Mouse (Mus musculus) c-Kit-positive CD71-positive TER-119-negative erythroid progenitor cells, embryonic 14.5 days (primary cell): ENCODE data around the gene Ccser2.

Source experiments
- DNase-seq: peaks from one replicate; pipeline ENCODE4 v3.0.0-alpha.2; 2013; ENCODE audit warnings: low read depth

The Ccser2 gene

DNA sequence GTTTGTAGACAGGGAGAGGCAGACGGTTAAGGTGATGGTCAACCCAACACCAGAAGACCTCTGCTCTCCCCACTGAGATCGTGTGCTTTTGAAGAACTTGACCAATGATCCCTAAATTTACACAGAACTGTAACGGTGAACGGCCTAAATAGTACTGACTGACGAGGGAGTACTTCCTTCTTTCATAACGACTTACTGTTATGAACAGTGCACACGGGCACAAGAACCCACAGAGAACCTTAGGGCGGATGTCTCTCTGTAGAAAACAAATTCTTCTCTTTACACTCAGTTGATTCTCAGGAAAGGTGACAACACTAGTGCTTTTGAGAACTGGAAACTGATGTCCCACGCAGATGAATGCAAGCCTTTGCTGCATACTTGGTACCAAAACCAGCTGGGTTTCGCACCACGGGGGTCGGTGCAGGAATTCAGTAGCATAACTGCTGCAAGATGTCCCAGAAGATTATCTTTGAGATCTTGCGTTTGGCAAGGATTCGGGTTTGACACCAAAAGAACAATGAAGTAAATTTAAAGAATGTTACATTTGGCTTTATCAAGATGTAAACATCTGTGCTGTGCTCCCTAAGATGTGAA is 99.7 kb downstream of the Ccser2 start:
- DNase-seq: no peak

DNA sequence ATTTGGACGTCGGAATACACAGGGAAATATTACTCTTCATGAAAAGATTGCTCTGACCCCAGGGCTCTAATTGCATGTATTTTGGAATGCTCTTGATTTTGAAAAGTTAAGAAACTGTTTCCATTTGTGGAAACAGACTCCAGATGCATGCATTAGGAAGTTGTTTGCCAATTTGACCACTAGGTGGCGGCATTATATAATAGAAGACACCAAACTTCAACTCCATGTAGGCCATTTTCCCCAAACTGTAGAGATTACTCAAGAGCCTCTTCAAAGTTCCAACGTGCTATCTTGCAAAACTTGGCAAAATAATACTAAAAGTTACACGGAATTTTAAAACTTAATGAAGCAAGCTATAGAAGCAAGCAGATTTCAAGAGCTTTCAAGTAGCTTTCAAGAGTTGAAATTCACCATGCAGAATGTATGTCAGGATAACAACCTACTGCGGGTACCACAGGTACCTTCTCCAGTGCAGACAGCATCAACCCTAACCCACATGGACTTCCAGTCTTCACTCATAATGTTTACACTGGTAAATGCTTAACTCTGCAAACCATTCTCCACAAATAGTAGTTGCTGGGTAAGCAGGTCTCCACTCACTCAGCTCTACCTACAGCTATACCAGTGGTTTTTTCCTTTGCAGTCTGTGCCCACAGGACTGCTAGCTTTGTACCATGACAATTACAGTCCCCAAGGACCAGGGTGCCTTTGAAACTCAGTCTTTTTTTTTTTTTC is 101.4 kb downstream of the Ccser2 start:
- peak; percentile 46 for DNase-seq

DNA sequence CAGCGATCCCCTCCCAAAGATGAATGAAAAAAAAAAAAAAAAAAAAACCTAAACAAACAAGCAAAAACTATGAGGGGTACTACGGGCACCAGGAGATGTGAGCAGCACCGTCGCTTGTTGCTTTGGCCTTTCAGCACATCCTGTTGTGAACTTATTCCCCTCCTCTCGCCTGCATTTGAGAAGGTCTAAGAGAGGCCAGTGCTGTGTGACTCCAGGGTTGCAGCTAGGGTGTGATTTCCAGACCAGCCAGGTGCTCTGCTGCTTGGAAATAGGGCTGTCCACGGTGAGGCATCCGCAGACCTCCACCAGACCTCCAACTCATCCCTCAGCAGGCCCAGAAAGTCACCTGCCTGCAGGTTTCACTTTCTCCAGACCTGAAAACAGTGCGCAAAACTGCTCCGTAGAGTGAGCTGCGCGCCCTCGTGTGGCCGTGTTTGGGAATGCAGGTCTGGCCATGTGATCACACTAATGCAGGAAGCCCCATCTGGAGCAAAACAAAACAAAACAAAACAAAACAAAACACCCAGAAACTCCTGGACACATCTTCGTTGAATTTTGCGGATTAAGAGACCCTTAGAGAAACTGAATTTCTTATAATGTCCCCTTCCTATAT is 104.6 kb downstream of the Ccser2 start:
- peak; percentile 51 for DNase-seq

DNA sequence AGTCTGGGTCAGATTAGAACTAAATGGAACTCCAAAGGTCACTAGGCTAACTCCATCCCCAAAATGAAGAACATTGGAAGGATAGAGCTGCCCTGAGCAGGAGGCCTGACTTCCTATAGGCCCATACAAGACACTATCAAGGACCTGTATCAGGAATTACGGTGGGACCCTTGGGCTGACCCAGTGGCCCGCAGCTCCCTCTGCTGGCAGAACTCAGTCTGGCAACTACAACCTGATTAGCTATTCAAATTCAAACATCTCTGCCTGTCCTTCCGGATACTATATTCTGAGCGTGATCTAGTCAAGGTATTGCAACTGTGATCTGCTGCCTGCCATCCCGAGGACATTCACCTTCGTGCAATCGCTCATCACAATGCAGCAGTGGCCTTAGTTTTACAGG is 106.2 kb downstream of the Ccser2 start:
- peak; percentile 8 for DNase-seq

DNA sequence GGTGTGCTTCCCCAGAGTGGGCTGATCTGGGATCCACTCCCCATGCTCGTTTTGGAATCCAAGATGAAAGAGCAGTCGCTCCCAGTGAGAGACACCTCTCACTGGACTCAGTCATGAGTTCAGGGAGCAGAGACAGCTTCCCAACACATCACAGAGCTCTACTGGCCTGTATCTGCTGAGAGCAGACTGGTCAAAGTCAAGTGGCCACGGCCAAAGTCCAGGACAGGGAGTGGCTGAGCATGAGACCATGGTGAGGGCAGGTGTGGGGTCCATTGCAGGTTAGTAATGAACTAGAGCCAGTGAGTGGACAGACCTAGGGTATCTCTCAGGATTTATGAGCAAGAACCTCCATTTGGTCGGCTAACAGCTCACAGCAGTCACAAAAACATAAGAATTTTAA is 109.6 kb downstream of the Ccser2 start:
- DNase-seq: no peak

DNA sequence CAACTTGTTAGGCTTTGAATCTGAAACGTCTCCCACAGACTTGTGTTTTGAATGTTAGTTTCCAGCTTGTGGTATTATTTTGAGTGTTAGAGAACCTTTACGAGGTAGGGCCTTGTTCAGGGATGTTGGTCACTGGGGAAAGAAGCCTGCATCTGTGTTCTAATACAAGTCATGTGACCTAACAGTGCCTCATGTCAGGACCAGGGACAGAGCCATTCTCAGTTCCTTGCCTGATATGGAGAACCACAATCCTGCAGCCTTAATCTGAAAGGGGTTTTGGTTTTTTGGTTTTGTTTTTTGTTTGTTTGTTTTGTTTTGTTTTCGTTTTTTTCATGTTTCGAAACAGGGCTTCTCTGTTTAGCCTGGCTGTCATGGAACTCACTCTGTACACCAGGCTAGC is 115.6 kb downstream of the Ccser2 start:
- no peak for DNase-seq

DNA sequence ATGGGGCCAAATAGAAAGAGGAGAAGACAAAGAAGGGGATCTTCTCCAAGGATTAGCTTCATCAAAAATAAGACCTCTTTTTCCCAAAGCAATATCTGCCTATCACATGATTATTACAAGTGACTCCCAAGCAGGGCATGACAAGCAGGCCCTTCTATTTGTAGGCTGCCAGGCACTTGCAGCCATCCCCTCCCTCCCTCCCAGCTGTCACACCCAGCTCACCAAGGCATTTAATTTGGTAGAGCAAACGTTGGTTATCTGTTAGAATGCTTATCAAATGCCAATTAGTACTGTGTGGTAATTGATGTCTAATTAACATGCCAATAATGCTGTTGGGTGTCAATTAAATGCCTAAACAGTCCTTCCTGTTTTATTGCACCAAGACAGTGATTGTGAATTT is 119.7 kb downstream of the Ccser2 start:
- no peak for DNase-seq
